Mouse (Mus musculus): ENCODE results near the gene Suz12. TPM values are rescaled to one million over a fixed set of nuclear protein-coding genes. Genes with fewer than 3 reads are reported as not detected.
"Not testable (repeated sequence)": the region's sequence is repeated elsewhere in the genome, so short reads cannot be mapped to it uniquely, and the experiment has no call there.

Gene Suz12
- polyA plus RNA-seq, 1 experiment, result 14.7 TPM

- Histone ChIP-seq H3K4me3 (ENCODE audit: control insufficient read depth, insufficient read depth, low read length) (no peak overlapping the region), H3K36me3 (ENCODE audit: control insufficient read depth, insufficient read depth, low read length) (peaks cover 67% of the 10 kb centered on the region), H3K4me1 (replicated peaks; ENCODE audit: control insufficient read depth, insufficient read depth, low read length) (no peaks in the 10 kb centered on the region), H3K27me3 (ENCODE audit: control insufficient read depth, insufficient read depth, low read length) (no peaks in the 10 kb centered on the region), H3K27ac (ENCODE audit: control insufficient read depth, insufficient read depth, low read length) (no peak overlapping the region)
- TF ChIP-seq POLR2A (IDR thresholded peaks at IDR 0.05; ENCODE audit: control insufficient read depth, extremely low read depth, insufficient read depth, low read length, poor library complexity) (no peak), CTCF (IDR thresholded peaks at IDR 0.05; ENCODE audit: borderline replicate concordance, control insufficient read depth, extremely low read depth, insufficient read depth, low read length, poor library complexity) (no peak)
- 85% methylated on average over 2 of the region's 2 CpGs for WGBS
- no peak for DNase-seq
These were observed 57.2 kb downstream of the Suz12 start for GRCm38 (mm10) chr11:80050088-80050487.

DNA sequence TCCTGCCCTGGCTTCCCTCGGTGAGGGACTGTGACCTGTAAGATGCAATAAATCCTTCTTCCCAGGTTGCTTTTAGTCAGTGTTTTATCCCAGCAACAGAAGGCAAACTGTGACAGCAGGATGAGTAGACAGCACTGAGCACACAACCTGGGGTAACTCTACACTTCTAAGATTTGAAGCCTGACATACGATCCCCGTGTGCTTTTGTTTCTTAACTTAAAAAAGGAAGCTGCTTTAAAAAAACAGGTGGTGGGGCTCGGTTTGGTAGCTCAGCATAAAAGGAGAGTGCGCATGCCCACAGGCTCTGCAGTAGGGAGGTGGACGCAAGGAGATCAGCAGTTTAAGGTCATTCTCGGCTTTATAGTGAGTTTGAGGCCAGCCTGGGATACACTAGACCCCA lies 59.5 kb downstream of the Suz12 start:
- Histone ChIP-seq H3K27ac (ENCODE audit: control insufficient read depth, insufficient read depth, low read length) (no peak overlapping the region), H3K4me1 (replicated peaks; ENCODE audit: control insufficient read depth, insufficient read depth, low read length) (no peaks in the 10 kb centered on the region), H3K4me3 (ENCODE audit: control insufficient read depth, insufficient read depth, low read length) (no peak overlapping the region), H3K27me3 (ENCODE audit: control insufficient read depth, insufficient read depth, low read length) (no peaks in the 10 kb centered on the region), H3K36me3 (ENCODE audit: control insufficient read depth, insufficient read depth, low read length) (peaks cover 81% of the 10 kb centered on the region)
- DNase-seq, result no peak
- no peak for TF ChIP-seq CTCF (IDR thresholded peaks at IDR 0.05; ENCODE audit: borderline replicate concordance, control insufficient read depth, extremely low read depth, insufficient read depth, low read length, poor library complexity)
- WGBS, result 81% methylated on average over 7 of the region's 7 CpGs

DNA sequence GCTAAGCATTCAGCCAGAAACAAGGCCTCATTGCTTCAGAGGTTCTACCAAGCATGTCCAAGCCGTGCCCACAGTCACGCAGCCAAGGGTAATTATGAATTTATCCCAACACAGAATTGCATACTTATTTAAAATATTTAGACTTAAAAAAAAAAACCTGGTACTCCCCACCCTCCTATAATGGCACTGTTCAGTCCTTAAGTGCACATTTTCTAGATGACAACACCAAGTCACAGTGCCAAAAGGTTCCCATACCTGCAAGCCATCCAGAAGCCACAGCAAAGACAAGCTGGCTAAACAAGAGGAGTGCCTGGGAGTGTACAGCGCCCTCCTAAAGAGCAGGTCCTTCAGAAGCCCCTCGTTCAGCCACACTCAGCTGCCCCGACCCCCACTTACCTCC lies 60.3 kb downstream of the Suz12 start:
- TF ChIP-seq POLR2A (IDR thresholded peaks at IDR 0.05; ENCODE audit: control insufficient read depth, extremely low read depth, insufficient read depth, low read length, poor library complexity) (no peak), CTCF (IDR thresholded peaks at IDR 0.05; ENCODE audit: borderline replicate concordance, control insufficient read depth, extremely low read depth, insufficient read depth, low read length, poor library complexity) (no peak)
- peaks cover 81% of the 10 kb centered on the region for H3K36me3 ChIP-seq (ENCODE audit: control insufficient read depth, insufficient read depth, low read length)
- H3K4me1 ChIP-seq (replicated peaks; ENCODE audit: control insufficient read depth, insufficient read depth, low read length), result no peaks in the 10 kb centered on the region
- no peak overlapping the region for H3K27ac ChIP-seq (ENCODE audit: control insufficient read depth, insufficient read depth, low read length)
- 96% methylated on average over 5 of the region's 5 CpGs for WGBS
- DNase-seq, result no peak
- H3K4me3 ChIP-seq (ENCODE audit: control insufficient read depth, insufficient read depth, low read length), result no peak overlapping the region
- H3K27me3 ChIP-seq (ENCODE audit: control insufficient read depth, insufficient read depth, low read length), result no peaks in the 10 kb centered on the region

DNA sequence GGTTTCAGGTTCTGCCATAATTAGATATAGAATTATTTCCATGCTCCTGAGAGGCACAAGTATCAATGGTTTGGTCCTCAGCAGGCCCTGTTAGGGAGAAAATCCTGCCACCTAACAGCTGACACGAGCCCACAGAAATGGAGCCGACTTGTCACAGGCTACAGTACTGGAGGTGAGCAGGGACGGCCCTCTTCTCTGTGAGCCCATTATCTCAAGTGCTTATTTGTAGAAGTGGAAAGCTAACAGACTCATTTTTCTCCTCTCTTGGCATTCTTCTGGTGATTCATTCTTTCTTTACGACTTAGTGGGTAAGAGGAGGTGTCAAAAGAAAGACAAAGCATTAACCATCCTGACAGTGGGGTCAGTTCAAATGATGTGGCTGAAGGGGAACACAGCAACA lies 61.8 kb downstream of the Suz12 start:
- H3K27ac ChIP-seq (ENCODE audit: control insufficient read depth, insufficient read depth, low read length), result no peak overlapping the region
- H3K36me3 ChIP-seq (ENCODE audit: control insufficient read depth, insufficient read depth, low read length), result peaks cover 88% of the 10 kb centered on the region
- no peak overlapping the region for H3K4me3 ChIP-seq (ENCODE audit: control insufficient read depth, insufficient read depth, low read length)
- H3K4me1 ChIP-seq (replicated peaks; ENCODE audit: control insufficient read depth, insufficient read depth, low read length), result no peaks in the 10 kb centered on the region
- TF ChIP-seq POLR2A (IDR thresholded peaks at IDR 0.05; ENCODE audit: control insufficient read depth, extremely low read depth, insufficient read depth, low read length, poor library complexity), result no peak
- TF ChIP-seq CTCF (IDR thresholded peaks at IDR 0.05; ENCODE audit: borderline replicate concordance, control insufficient read depth, extremely low read depth, insufficient read depth, low read length, poor library complexity), result no peak
- DNase-seq, result no peak
- H3K27me3 ChIP-seq (ENCODE audit: control insufficient read depth, insufficient read depth, low read length), result no peaks in the 10 kb centered on the region
- WGBS, result 88% methylated on average over 4 of the region's 4 CpGs

- Histone ChIP-seq H3K27ac (ENCODE audit: control insufficient read depth, insufficient read depth, low read length) (no peak overlapping the region), H3K27me3 (ENCODE audit: control insufficient read depth, insufficient read depth, low read length) (no peaks in the 10 kb centered on the region), H3K4me1 (replicated peaks; ENCODE audit: control insufficient read depth, insufficient read depth, low read length) (no peaks in the 10 kb centered on the region), H3K4me3 (ENCODE audit: control insufficient read depth, insufficient read depth, low read length) (no peak overlapping the region), H3K36me3 (ENCODE audit: control insufficient read depth, insufficient read depth, low read length) (peaks cover 97% of the 10 kb centered on the region)
- no peak for TF ChIP-seq POLR2A (IDR thresholded peaks at IDR 0.05; ENCODE audit: control insufficient read depth, extremely low read depth, insufficient read depth, low read length, poor library complexity)
- no peak for TF ChIP-seq CTCF (IDR thresholded peaks at IDR 0.05; ENCODE audit: borderline replicate concordance, control insufficient read depth, extremely low read depth, insufficient read depth, low read length, poor library complexity)
- no peak for DNase-seq
- WGBS, result 96% methylated on average over 9 of the region's 9 CpGs
These were observed 63.2 kb downstream of the Suz12 start for GRCm38 (mm10) chr11:80056141-80056540.

GRCm38 (mm10) chr11:80062159-80062558 lies 69.3 kb downstream of the Suz12 start:
- no peak for DNase-seq
- Histone ChIP-seq H3K27ac (ENCODE audit: control insufficient read depth, insufficient read depth, low read length) (no peak overlapping the region), H3K4me1 (replicated peaks; ENCODE audit: control insufficient read depth, insufficient read depth, low read length) (0 out of 2 replicates have a peak, but pooled peaks cover 2% of the 10 kb centered on the region), H3K36me3 (ENCODE audit: control insufficient read depth, insufficient read depth, low read length) (peaks cover 66% of the 10 kb centered on the region), H3K27me3 (ENCODE audit: control insufficient read depth, insufficient read depth, low read length) (no peaks in the 10 kb centered on the region), H3K4me3 (ENCODE audit: control insufficient read depth, insufficient read depth, low read length) (no peak overlapping the region)
- TF ChIP-seq POLR2A (IDR thresholded peaks at IDR 0.05; ENCODE audit: control insufficient read depth, extremely low read depth, insufficient read depth, low read length, poor library complexity), result no peak
- TF ChIP-seq CTCF (IDR thresholded peaks at IDR 0.05; ENCODE audit: borderline replicate concordance, control insufficient read depth, extremely low read depth, insufficient read depth, low read length, poor library complexity), result no peak
- 90% methylated on average over 4 of the region's 4 CpGs for WGBS

- H3K4me3 ChIP-seq (ENCODE audit: control insufficient read depth, insufficient read depth, low read length); H3K27me3 ChIP-seq (ENCODE audit: control insufficient read depth, insufficient read depth, low read length); H3K27ac ChIP-seq (ENCODE audit: control insufficient read depth, insufficient read depth, low read length): not testable (repeated sequence)
- DNase-seq, result peak; percentile 39
- WGBS, result 95% methylated on average over 4 of the region's 4 CpGs
- peaks cover 10% of the 10 kb centered on the region for H3K4me1 ChIP-seq (replicated peaks; ENCODE audit: control insufficient read depth, insufficient read depth, low read length)
- peaks cover 27% of the 10 kb centered on the region for H3K36me3 ChIP-seq (ENCODE audit: control insufficient read depth, insufficient read depth, low read length)
These were observed 73.5 kb downstream of the Suz12 start for GRCm38 (mm10) chr11:80066373-80066772.

All from thymus, adult 2 months (tissue).